Mouse (Mus musculus) testis, adult 2 months (tissue): ENCODE data around the gene Per2. TPM values are rescaled to one million over a fixed set of nuclear protein-coding genes. Genes with fewer than 3 reads are reported as not detected.

Experiments used
- H3K27ac ChIP-seq: fragments of 200-500 bp; 2 replicates; pipeline ENCODE4 v1.5.1; 2012; ENCODE audit warnings: low read depth, low read length; ENCODE audit not compliant: control insufficient read depth, insufficient read depth
- H3K27me3 ChIP-seq: fragments of 200-500 bp; 2 replicates; pipeline ENCODE4 v1.6.1; 2012; ENCODE audit warnings: mild to moderate bottlenecking, low read length, moderate library complexity; ENCODE audit not compliant: control insufficient read depth, insufficient read depth
- H3K36me3 ChIP-seq: fragments of 200-500 bp; 2 replicates; pipeline ENCODE4 v1.6.1; 2012; ENCODE audit warnings: mild to moderate bottlenecking, low read length; ENCODE audit not compliant: control insufficient read depth, insufficient read depth
- H3K4me1 ChIP-seq: fragments of 200-500 bp; 2 replicates; pipeline ENCODE4 v1.6.1; 2012; ENCODE audit warnings: low read length; ENCODE audit not compliant: control insufficient read depth, insufficient read depth
- H3K4me3 ChIP-seq: fragments of 200-500 bp; 2 replicates; pipeline ENCODE4 v1.5.1; 2012; ENCODE audit warnings: low read depth, mild to moderate bottlenecking, low read length, moderate library complexity, mixed read lengths; ENCODE audit not compliant: control insufficient read depth
- CTCF ChIP-seq: fragments of 200-500 bp; IDR thresholded peaks from 2 replicates; pipeline ENCODE4 v1.5.1; 2012; ENCODE audit warnings: low read depth, mild to moderate bottlenecking, inconsistent platforms, low read length, moderate library complexity; ENCODE audit not compliant: control insufficient read depth, insufficient read depth, insufficient replicate concordance
- POLR2A ChIP-seq: fragments of 200-500 bp; IDR thresholded peaks from 2 replicates; pipeline ENCODE4 v1.6.1; 2012; ENCODE audit warnings: low read depth, mild to moderate bottlenecking, inconsistent platforms, low read length, moderate library complexity; ENCODE audit not compliant: control insufficient read depth
- polyA plus RNA-seq: library from polyadenylated mRNA; depleted of rRNA; stranded (reverse); fragments of >200 nt; gene quantifications from 2 replicates; pipeline ENCODE4 v1.2.3, GENCODE M21; 2012

The Per2 gene
- polyA plus RNA-seq, 1 experiment = 3.4 TPM

- Histone ChIP-seq H3K27me3 (no peaks in the 10 kb centered on the region), H3K36me3 (no peaks in the 10 kb centered on the region), H3K4me1 (no peaks in the 10 kb centered on the region; the same call in none of the 2 replicates), H3K27ac (no peak overlapping the region), H3K4me3 (no peak overlapping the region)
- no peak for TF ChIP-seq POLR2A
Measured at GRCm38 (mm10) chr1:91451547-91452084, 7.5 kb downstream of the Per2 start.

GRCm38 (mm10) chr1:91450851-91451250, 8.3 kb downstream of the Per2 start:
- Histone ChIP-seq H3K4me1 (no peaks in the 10 kb centered on the region; the same call in 1 of the 2 replicates), H3K27me3 (no peaks in the 10 kb centered on the region), H3K36me3 (no peaks in the 10 kb centered on the region), H3K27ac (no peak overlapping the region), H3K4me3 (no peak overlapping the region)
- TF ChIP-seq POLR2A = no peak
- no peak for TF ChIP-seq CTCF

DNA sequence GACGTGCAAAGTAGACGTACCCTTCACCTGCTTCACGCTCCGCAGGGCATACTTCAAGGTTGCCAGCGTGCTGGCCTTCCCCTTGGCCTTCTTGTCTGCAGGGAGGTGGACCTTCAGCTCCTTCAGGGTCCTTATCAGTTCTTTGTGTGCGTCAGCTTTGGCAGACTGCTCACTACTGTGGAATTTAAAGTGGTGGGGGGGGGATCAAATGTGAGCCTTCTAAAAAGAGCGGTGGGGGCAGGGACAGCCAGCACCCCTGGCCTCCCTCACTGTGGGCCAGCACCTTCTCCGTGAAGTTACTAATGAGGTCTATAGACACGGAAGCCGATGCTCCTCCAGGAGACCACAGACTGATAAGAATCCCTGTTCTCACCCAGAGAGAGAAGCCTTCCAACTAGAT, 10.4 kb downstream of the Per2 start:
- H3K27me3 ChIP-seq = no peaks in the 10 kb centered on the region
- no peak overlapping the region for H3K27ac ChIP-seq
- TF ChIP-seq POLR2A = no peak
- H3K36me3 ChIP-seq = peaks cover 2% of the 10 kb centered on the region; the same call in 1 of the 2 replicates
- H3K4me1 ChIP-seq = no peaks in the 10 kb centered on the region; the same call in 1 of the 2 replicates
- no peak overlapping the region for H3K4me3 ChIP-seq

DNA sequence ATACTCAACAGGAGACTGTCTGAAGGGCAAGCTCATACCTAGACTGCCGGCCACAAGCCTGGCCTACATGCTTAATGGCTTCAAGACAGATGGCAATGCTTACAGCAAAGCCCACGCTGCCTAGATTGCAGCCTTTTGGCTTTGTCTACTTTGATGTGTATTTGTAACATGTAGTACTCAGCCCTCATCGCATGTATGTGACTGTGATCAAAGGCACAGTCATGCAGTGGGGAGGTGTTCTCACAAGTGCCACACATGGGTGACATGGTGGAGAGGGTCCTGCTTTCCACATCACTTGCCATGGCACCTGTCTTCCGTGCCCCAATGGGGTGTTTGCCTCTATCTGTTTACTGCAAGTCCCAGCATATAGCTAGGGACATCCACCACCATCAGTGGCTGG, 12.6 kb downstream of the Per2 start:
- H3K36me3 ChIP-seq = peaks cover 2% of the 10 kb centered on the region; the same call in 1 of the 2 replicates
- TF ChIP-seq CTCF (no peak), POLR2A (no peak)
- no peaks in the 10 kb centered on the region; the same call in 1 of the 2 replicates for H3K4me1 ChIP-seq
- no peak overlapping the region; the same call in 1 of the 2 replicates for H3K27ac ChIP-seq
- no peaks in the 10 kb centered on the region for H3K27me3 ChIP-seq
- H3K4me3 ChIP-seq = no peak overlapping the region

DNA sequence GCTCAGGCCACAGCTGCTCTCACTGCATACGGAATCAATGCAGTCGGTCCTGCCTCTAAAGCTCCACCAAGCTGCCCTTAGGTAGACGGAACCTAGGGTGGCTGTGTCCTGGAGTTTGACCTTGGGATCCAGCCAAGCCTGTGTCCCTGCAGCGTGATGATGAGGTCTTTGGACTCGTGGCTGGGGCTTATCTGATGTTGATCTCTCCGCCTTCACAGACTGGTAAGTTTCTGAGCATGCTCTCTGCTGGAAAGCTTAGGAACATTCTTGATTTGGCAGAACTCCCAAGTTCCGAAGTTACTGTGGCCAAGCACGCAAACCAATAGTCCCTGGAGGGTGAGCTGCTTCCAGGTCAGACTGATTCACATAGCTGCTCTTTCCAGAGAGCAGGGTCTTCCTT, 13.1 kb downstream of the Per2 start:
- Histone ChIP-seq H3K4me3 (no peak overlapping the region), H3K4me1 (no peaks in the 10 kb centered on the region; the same call in 1 of the 2 replicates), H3K27me3 (no peaks in the 10 kb centered on the region), H3K27ac (no peak overlapping the region; the same call in 1 of the 2 replicates), H3K36me3 (peaks cover 2% of the 10 kb centered on the region; the same call in 1 of the 2 replicates)
- no peak for TF ChIP-seq POLR2A
- no peak for TF ChIP-seq CTCF

GRCm38 (mm10) chr1:91444841-91445830, 14.0 kb downstream of the Per2 start:
- Histone ChIP-seq H3K27me3 (no peaks in the 10 kb centered on the region), H3K36me3 (peaks cover 2% of the 10 kb centered on the region; the same call in 1 of the 2 replicates), H3K27ac (no peak overlapping the region), H3K4me3 (no peak overlapping the region), H3K4me1 (no peaks in the 10 kb centered on the region; the same call in 1 of the 2 replicates)
- no peak for TF ChIP-seq POLR2A
- TF ChIP-seq CTCF = no peak

GRCm38 (mm10) chr1:91442350-91442990, 16.7 kb downstream of the Per2 start:
- no peaks in the 10 kb centered on the region; the same call in 1 of the 2 replicates for H3K4me1 ChIP-seq
- H3K36me3 ChIP-seq = peaks cover 2% of the 10 kb centered on the region; the same call in 1 of the 2 replicates
- TF ChIP-seq CTCF (no peak), POLR2A (no peak)
- no peak overlapping the region for H3K4me3 ChIP-seq
- no peak overlapping the region for H3K27ac ChIP-seq
- H3K27me3 ChIP-seq = no peaks in the 10 kb centered on the region
